ENCODE assay signal across 14 mouse cellular contexts in genomic region chr2:105671116-105671797, GRCm38 (mm10). TPM values are rescaled to one million over a fixed set of nuclear protein-coding genes. Genes with fewer than 3 reads are reported as not detected.
DNase-seq lines count a peak whose midpoint lies in the region; ATAC-seq and TF ChIP-seq lines count a peak whose summit lies in the region.
"Had no signal": no experiment of that assay in that cellular context is flagged by ENCODE, and none has a peak within 500 bp of the region (broad histone marks: within the 10 kb centered on the region; RNA-seq: fewer than 3 reads in every experiment).

No protein-coding gene starts in this region.

- H3K36me3 ChIP-seq in embryonic facial prominence, embryonic 10.5 days (replicated peaks), result no peaks in the 10 kb centered on the region
- no peaks in the 10 kb centered on the region for H3K36me3 ChIP-seq in hindbrain, embryonic 11.5 days (ENCODE audit: control insufficient read depth, insufficient read depth, low read length)
- no peaks in the 10 kb centered on the region for H3K36me3 ChIP-seq in neural tube, embryonic 12.5 days
- no peaks in the 10 kb centered on the region for H3K36me3 ChIP-seq in lung, postnatal 0 days (ENCODE audit: insufficient read depth, low read length)
- H3K36me3 ChIP-seq: liver, embryonic 13.5 days; stomach, embryonic 15.5 days had no signal

- H3K4me2 ChIP-seq in hindbrain, embryonic 11.5 days (replicated peaks; ENCODE audit: low read depth, low read length), result peak overlapping the region; percentile 57
- H3K4me2 ChIP-seq in neural tube, embryonic 12.5 days (replicated peaks), result peak overlapping the region; percentile 72
- no peak overlapping the region for H3K4me2 ChIP-seq in lung, postnatal 0 days (replicated peaks; ENCODE audit: low read depth, low read length)
- H3K4me2 ChIP-seq: liver, embryonic 13.5 days; stomach, embryonic 15.5 days had no signal

- peak; percentile 24 to 57 for DNase-seq in cerebellum, adult 18-20 months
- peak; percentile 54 for DNase-seq in embryonic facial prominence, embryonic 10.5 days (ENCODE audit: low spot score)
- DNase-seq in hindbrain, embryonic 11.5 days (ENCODE audit: low spot score), result peak; percentile 59
- DNase-seq in lung, adult 18-20 months, result no peak
- DNase-seq in lung, postnatal 0 days (ENCODE audit: low spot score), result no peak
- DNase-seq: gastrocnemius, postnatal 25 days; heart, postnatal 10 days; kidney, adult 8-10 months; liver, embryonic 13.5 days had no signal

- H3K27me3 ChIP-seq in embryonic facial prominence, embryonic 10.5 days (replicated peaks; ENCODE audit: low read depth, poor library complexity, severe bottlenecking), result peaks cover 100% of the 10 kb centered on the region
- peaks cover 73% of the 10 kb centered on the region for H3K27me3 ChIP-seq in hindbrain, embryonic 11.5 days (ENCODE audit: control insufficient read depth, insufficient read depth, low read length)
- H3K27me3 ChIP-seq in neural tube, embryonic 12.5 days (replicated peaks), result peaks cover 88% of the 10 kb centered on the region
- peaks cover 92% of the 10 kb centered on the region for H3K27me3 ChIP-seq in lung, postnatal 0 days (replicated peaks; ENCODE audit: insufficient read depth, low read length)

- H3K27ac ChIP-seq in embryonic facial prominence, embryonic 10.5 days (replicated peaks), result no peak overlapping the region
- no peak overlapping the region for H3K27ac ChIP-seq in hindbrain, embryonic 11.5 days (ENCODE audit: low read depth, low read length)
- H3K27ac ChIP-seq in neural tube, embryonic 12.5 days, result no peak overlapping the region
- H3K27ac ChIP-seq in lung, postnatal 0 days (ENCODE audit: low read length), result no peak overlapping the region
- H3K27ac ChIP-seq: liver, embryonic 13.5 days; macrophage; stomach, embryonic 15.5 days had no signal

- peaks cover 72% of the 10 kb centered on the region for H3K4me1 ChIP-seq in embryonic facial prominence, embryonic 10.5 days
- peaks cover 23% of the 10 kb centered on the region for H3K4me1 ChIP-seq in hindbrain, embryonic 11.5 days (replicated peaks; ENCODE audit: control insufficient read depth, insufficient read depth, low read length)
- peaks cover 61% of the 10 kb centered on the region for H3K4me1 ChIP-seq in neural tube, embryonic 12.5 days
- H3K4me1 ChIP-seq in lung, postnatal 0 days (ENCODE audit: insufficient read depth, low read depth, low read length), result peaks cover 12% of the 10 kb centered on the region

- peak overlapping the region; percentile 61 for H3K4me3 ChIP-seq in embryonic facial prominence, embryonic 10.5 days
- peak overlapping the region; percentile 23; the same call in 1 of the 2 replicates for H3K4me3 ChIP-seq in hindbrain, embryonic 11.5 days (ENCODE audit: low read depth, low read length)
- H3K4me3 ChIP-seq in neural tube, embryonic 12.5 days, result peak overlapping the region; percentile 18; the same call in 1 of the 2 replicates
- H3K4me3 ChIP-seq in lung, postnatal 0 days (ENCODE audit: low read depth, low read length), result no peak overlapping the region
- H3K4me3 ChIP-seq: liver, embryonic 13.5 days; stomach, embryonic 15.5 days had no signal

- no peaks in the 10 kb centered on the region for H3K9me3 ChIP-seq in embryonic facial prominence, embryonic 10.5 days
- no peaks in the 10 kb centered on the region for H3K9me3 ChIP-seq in hindbrain, embryonic 11.5 days (ENCODE audit: control insufficient read depth, low read length)
- H3K9me3 ChIP-seq in neural tube, embryonic 12.5 days, result no peaks in the 10 kb centered on the region
- H3K9me3 ChIP-seq in lung, postnatal 0 days (ENCODE audit: low read length), result no peaks in the 10 kb centered on the region
- H3K9me3 ChIP-seq: liver, embryonic 13.5 days; stomach, embryonic 15.5 days had no signal

- TF ChIP-seq EP300 in lung, postnatal 0 days (IDR thresholded peaks at IDR 0.05), result no peak

- no peak for ATAC-seq in cerebellum, adult (ENCODE audit: insufficient number of reproducible peaks, low FRiP score, low TSS enrichment)
- ATAC-seq in hindbrain, embryonic 11.5 days (ENCODE audit: low FRiP score), result no peak
- no peak for ATAC-seq in neural tube, embryonic 12.5 days (ENCODE audit: low FRiP score, low read depth)
- no peak for ATAC-seq in megakaryocyte-erythroid progenitor cell, adult 5-6 weeks (replicated peaks; ENCODE audit: low FRiP score, low TSS enrichment, poor library complexity, severe bottlenecking)
- ATAC-seq in lung, postnatal 0 days, result no peak

- peak overlapping the region; percentile 16; the same call in 1 of the 2 replicates for H3K9ac ChIP-seq in hindbrain, embryonic 11.5 days (ENCODE audit: low read depth, low read length)
- peak overlapping the region; percentile 42; the same call in 1 of the 2 replicates for H3K9ac ChIP-seq in neural tube, embryonic 12.5 days
- H3K9ac ChIP-seq in lung, postnatal 0 days (replicated peaks; ENCODE audit: low read depth), result no peak overlapping the region
- H3K9ac ChIP-seq: liver, embryonic 13.5 days; stomach, embryonic 15.5 days had no signal

- no peak for TF ChIP-seq CTCF in lung, postnatal 0 days (IDR thresholded peaks at IDR 0.05)

- WGBS in embryonic facial prominence, embryonic 10.5 days, result under 1% methylated on average over 9 of the region's 9 CpGs
- 1% methylated on average over 9 of the region's 9 CpGs for WGBS in hindbrain, embryonic 11.5 days
- 8% methylated on average over 9 of the region's 9 CpGs for WGBS in neural tube, embryonic 12.5 days
- 4% methylated on average over 9 of the region's 9 CpGs for WGBS in lung, postnatal 0 days

RNA-seq across cellular contexts. Expression of gene Pax6, which starts 2.6 kb away (rescaled TPM):
- polyA plus RNA-seq in embryonic facial prominence, embryonic 10.5 days (2016; fragmentation: Nextera tagmentation; extraction: Ambion mirVana), result 13.0 and 22.3 TPM in 2 replicates
- polyA plus RNA-seq in hindbrain, embryonic 11.5 days (2014; fragmentation: Nextera tagmentation; extraction: Ambion mirVana), result 23.9 and 26.8 TPM in 2 replicates
- polyA plus RNA-seq in neural tube, embryonic 12.5 days (2016; fragmentation: Nextera tagmentation; extraction: Ambion mirVana), result 23.8 and 25.7 TPM in 2 replicates
- total RNA-seq in megakaryocyte-erythroid progenitor cell, adult 5-6 weeks (2014; fragmentation: Nextera tagmentation), result not detected in 2 replicates
- not detected in 2 replicates for total RNA-seq in megakaryocyte-erythroid progenitor cell, adult 5-6 weeks (2017)
- polyA plus RNA-seq in lung, postnatal 0 days (2015; fragmentation: Nextera tagmentation; extraction: Ambion mirVana), result not detected in 2 replicates
- total RNA-seq: gastrocnemius, postnatal 25 days; heart, postnatal 10 days had no signal
- polyA plus RNA-seq: macrophage had no signal

Comparison
In these comparisons a context has a peak if more than half of its experiments do, and no peak if none do; other contexts are left out.
1. DNase-seq: peak in cerebellum, adult 18-20 months (2 of 2), embryonic facial prominence, embryonic 10.5 days (single experiment) and hindbrain, embryonic 11.5 days (single experiment); none in lung, adult 18-20 months (0 of 2) and lung, postnatal 0 days (single experiment).
2. RNA of gene Pax6, which starts 2.6 kb away (polyA plus RNA-seq): 23.9 to 26.8 TPM in hindbrain, embryonic 11.5 days, 23.8 to 25.7 TPM in neural tube, embryonic 12.5 days and 13.0 to 22.3 TPM in embryonic facial prominence, embryonic 10.5 days; not detected in lung, postnatal 0 days; every median in the first group is over 10 times any median in the second.